Mouse (Mus musculus) kidney, adult 2 months (tissue): ENCODE results near the gene Adamts8.

Experiments
- CTCF ChIP-seq: fragments of 200-500 bp; conservative IDR thresholded peaks from 2 replicates; pipeline ENCODE4 v1.5.1; 2011; ENCODE audit warnings: low read depth, mild to moderate bottlenecking, control low read depth, low read length, moderate library complexity, mixed read lengths; ENCODE audit not compliant: insufficient read depth, insufficient read length
- POLR2A ChIP-seq: fragments of 200-500 bp; IDR thresholded peaks from one replicate; pipeline ENCODE4 v1.6.1; 2011; ENCODE audit warnings: low read depth, low read length, control low read depth

DNA sequence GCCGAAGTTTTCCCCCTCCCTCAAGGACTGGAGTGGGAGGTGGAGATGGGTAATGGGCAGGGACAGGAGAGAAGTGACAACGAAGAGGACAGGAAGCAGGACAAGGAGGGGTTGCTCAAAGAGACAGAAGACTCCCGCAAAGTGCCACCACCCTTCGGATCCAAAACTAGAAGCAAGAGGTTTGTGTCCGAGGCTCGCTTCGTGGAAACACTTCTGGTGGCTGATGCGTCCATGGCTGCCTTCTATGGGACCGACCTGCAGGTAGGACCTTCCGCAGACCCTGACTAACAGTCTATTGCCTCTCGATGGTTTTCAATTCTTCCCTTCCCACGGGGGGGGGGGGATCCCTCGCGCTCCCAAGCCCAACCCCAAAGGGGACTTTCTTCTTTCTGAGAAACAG lies 979 bp downstream of the Adamts8 start:
- no peak for TF ChIP-seq POLR2A
- TF ChIP-seq CTCF, result no peak
